Mouse (Mus musculus): ENCODE measurements around the gene Tmem25. TPM values are rescaled to one million over a fixed set of nuclear protein-coding genes. Genes with fewer than 3 reads are reported as not detected.
A peak's percentile ranks its signal among the peaks of the same experiment; 100 is the strongest.

Gene Tmem25
- polyA plus RNA-seq, 1 experiment from 2014 or later: 1.2 TPM

GRCm38 (mm10) chr9:44817522-44817921 is 18.4 kb upstream of the Tmem25 start:
- H3K27me3 ChIP-seq (ENCODE audit: control insufficient read depth, insufficient read depth, low read depth, low read length): no peaks in the 10 kb centered on the region
- no peak for ATAC-seq (ENCODE audit: low read depth)
- 88% methylated on average over 5 of the region's 5 CpGs for WGBS
- no peaks in the 10 kb centered on the region for H3K4me1 ChIP-seq (replicated peaks; ENCODE audit: control insufficient read depth, insufficient read depth, low read length)
- peaks cover 78% of the 10 kb centered on the region for H3K36me3 ChIP-seq (ENCODE audit: control insufficient read depth, insufficient read depth, low read length)
- H3K4me2 ChIP-seq (ENCODE audit: low read depth, low read length): no peak overlapping the region
- H3K4me3 ChIP-seq (ENCODE audit: low read length): no peak overlapping the region
- H3K27ac ChIP-seq (ENCODE audit: low read length): no peak overlapping the region
- no peak overlapping the region for H3K9ac ChIP-seq (ENCODE audit: low read length)
- no peaks in the 10 kb centered on the region for H3K9me3 ChIP-seq (ENCODE audit: control insufficient read depth, low read length)

- no peak for ATAC-seq (ENCODE audit: low read depth)
- Histone ChIP-seq H3K27me3 (ENCODE audit: control insufficient read depth, insufficient read depth, low read depth, low read length) (no peaks in the 10 kb centered on the region), H3K4me1 (replicated peaks; ENCODE audit: control insufficient read depth, insufficient read depth, low read length) (no peaks in the 10 kb centered on the region), H3K9me3 (ENCODE audit: control insufficient read depth, low read length) (no peaks in the 10 kb centered on the region), H3K4me3 (ENCODE audit: low read length) (no peak overlapping the region), H3K9ac (ENCODE audit: low read length) (no peak overlapping the region), H3K36me3 (ENCODE audit: control insufficient read depth, insufficient read depth, low read length) (peaks cover 72% of the 10 kb centered on the region), H3K27ac (ENCODE audit: low read length) (no peak overlapping the region), H3K4me2 (ENCODE audit: low read depth, low read length) (no peak overlapping the region)
- 89% methylated on average over 8 of the region's 8 CpGs for WGBS
These were observed 15.1 kb upstream of the Tmem25 start for GRCm38 (mm10) chr9:44814179-44814578.

GRCm38 (mm10) chr9:44810316-44810715 is 11.2 kb upstream of the Tmem25 start:
- 82% methylated on average over 10 of the region's 10 CpGs for WGBS
- H3K27me3 ChIP-seq (ENCODE audit: control insufficient read depth, insufficient read depth, low read depth, low read length): no peaks in the 10 kb centered on the region
- no peak overlapping the region for H3K27ac ChIP-seq (ENCODE audit: low read length)
- ATAC-seq (ENCODE audit: low read depth): no peak
- H3K9me3 ChIP-seq (ENCODE audit: control insufficient read depth, low read length): no peaks in the 10 kb centered on the region
- no peak overlapping the region for H3K4me3 ChIP-seq (ENCODE audit: low read length)
- H3K4me2 ChIP-seq (ENCODE audit: low read depth, low read length): no peak overlapping the region
- no peaks in the 10 kb centered on the region for H3K4me1 ChIP-seq (replicated peaks; ENCODE audit: control insufficient read depth, insufficient read depth, low read length)
- H3K9ac ChIP-seq (ENCODE audit: low read length): no peak overlapping the region
- H3K36me3 ChIP-seq (ENCODE audit: control insufficient read depth, insufficient read depth, low read length): peaks cover 61% of the 10 kb centered on the region

GRCm38 (mm10) chr9:44807778-44808177 is 8.7 kb upstream of the Tmem25 start:
- H3K4me1 ChIP-seq (replicated peaks; ENCODE audit: control insufficient read depth, insufficient read depth, low read length): no peaks in the 10 kb centered on the region
- no peak overlapping the region for H3K9ac ChIP-seq (ENCODE audit: low read length)
- no peak for ATAC-seq (ENCODE audit: low read depth)
- H3K27me3 ChIP-seq (ENCODE audit: control insufficient read depth, insufficient read depth, low read depth, low read length): no peaks in the 10 kb centered on the region
- no peak overlapping the region for H3K4me2 ChIP-seq (ENCODE audit: low read depth, low read length)
- H3K4me3 ChIP-seq (ENCODE audit: low read length): no peak overlapping the region
- WGBS: 94% methylated on average over 10 of the region's 10 CpGs
- peaks cover 49% of the 10 kb centered on the region for H3K36me3 ChIP-seq (ENCODE audit: control insufficient read depth, insufficient read depth, low read length)
- no peak overlapping the region for H3K27ac ChIP-seq (ENCODE audit: low read length)
- H3K9me3 ChIP-seq (ENCODE audit: control insufficient read depth, low read length): no peaks in the 10 kb centered on the region

GRCm38 (mm10) chr9:44807141-44807540 is 8.0 kb upstream of the Tmem25 start:
- ATAC-seq (ENCODE audit: low read depth): no peak
- H3K36me3 ChIP-seq (ENCODE audit: control insufficient read depth, insufficient read depth, low read length): peaks cover 44% of the 10 kb centered on the region
- no peak overlapping the region for H3K4me2 ChIP-seq (ENCODE audit: low read depth, low read length)

GRCm38 (mm10) chr9:44805536-44805935 is 6.4 kb upstream of the Tmem25 start:
- Histone ChIP-seq H3K9me3 (ENCODE audit: control insufficient read depth, low read length) (no peaks in the 10 kb centered on the region), H3K4me1 (replicated peaks; ENCODE audit: control insufficient read depth, insufficient read depth, low read length) (no peaks in the 10 kb centered on the region), H3K4me2 (ENCODE audit: low read depth, low read length) (no peak overlapping the region), H3K27me3 (ENCODE audit: control insufficient read depth, insufficient read depth, low read depth, low read length) (peaks cover 3% of the 10 kb centered on the region; the same call in 1 of the 2 replicates), H3K9ac (ENCODE audit: low read length) (no peak overlapping the region), H3K4me3 (ENCODE audit: low read length) (no peak overlapping the region), H3K27ac (ENCODE audit: low read length) (no peak overlapping the region), H3K36me3 (ENCODE audit: control insufficient read depth, insufficient read depth, low read length) (peaks cover 33% of the 10 kb centered on the region)
- no peak for ATAC-seq (ENCODE audit: low read depth)
- 89% methylated on average over 5 of the region's 5 CpGs for WGBS

More at GRCm38 (mm10) chr9:44807141-44807540, 8.0 kb upstream of the Tmem25 start:
- Histone ChIP-seq H3K4me3 (ENCODE audit: low read length) (no peak overlapping the region), H3K27me3 (ENCODE audit: control insufficient read depth, insufficient read depth, low read depth, low read length) (no peaks in the 10 kb centered on the region), H3K27ac (ENCODE audit: low read length) (no peak overlapping the region), H3K9me3 (ENCODE audit: control insufficient read depth, low read length) (no peaks in the 10 kb centered on the region), H3K4me1 (replicated peaks; ENCODE audit: control insufficient read depth, insufficient read depth, low read length) (no peaks in the 10 kb centered on the region), H3K9ac (ENCODE audit: low read length) (no peak overlapping the region)
- WGBS: 58% methylated on average over 5 of the region's 5 CpGs

- Histone ChIP-seq H3K4me1 (replicated peaks; ENCODE audit: control insufficient read depth, insufficient read depth, low read length) (peaks cover 2% of the 10 kb centered on the region), H3K9me3 (ENCODE audit: control insufficient read depth, low read length) (no peaks in the 10 kb centered on the region), H3K9ac (ENCODE audit: low read length) (no peak overlapping the region), H3K4me3 (ENCODE audit: low read length) (no peak overlapping the region), H3K27ac (ENCODE audit: low read length) (no peak overlapping the region), H3K27me3 (ENCODE audit: control insufficient read depth, insufficient read depth, low read depth, low read length) (peaks cover 3% of the 10 kb centered on the region; the same call in 1 of the 2 replicates), H3K36me3 (ENCODE audit: control insufficient read depth, insufficient read depth, low read length) (peaks cover 26% of the 10 kb centered on the region), H3K4me2 (ENCODE audit: low read depth, low read length) (no peak overlapping the region)
- no peak for ATAC-seq (ENCODE audit: low read depth)
- WGBS: 92% methylated on average over 10 of the region's 10 CpGs
These were observed 5.6 kb upstream of the Tmem25 start for GRCm38 (mm10) chr9:44804678-44805077.

GRCm38 (mm10) chr9:44802808-44803450 is 3.8 kb upstream of the Tmem25 start, which contains the start of gene Ttc36:
Gene Ttc36, minus strand, starts transcription at chr9:44803072.
- peak; percentile 39; the same call in 1 of the 2 replicates for ATAC-seq (ENCODE audit: low read depth)
- Histone ChIP-seq H3K9me3 (ENCODE audit: control insufficient read depth, low read length) (no peaks in the 10 kb centered on the region), H3K27me3 (ENCODE audit: control insufficient read depth, insufficient read depth, low read depth, low read length) (peaks cover 13% of the 10 kb centered on the region), H3K36me3 (ENCODE audit: control insufficient read depth, insufficient read depth, low read length) (peaks cover 16% of the 10 kb centered on the region), H3K4me1 (replicated peaks; ENCODE audit: control insufficient read depth, insufficient read depth, low read length) (peaks cover 6% of the 10 kb centered on the region), H3K4me2 (ENCODE audit: low read depth, low read length) (no peak within 1 kb of the TSS), H3K9ac (ENCODE audit: low read length) (no peak within 1 kb of the TSS), H3K4me3 (ENCODE audit: low read length) (no peak within 1 kb of the TSS), H3K27ac (ENCODE audit: low read length) (no peak within 1 kb of the TSS)
- WGBS: 55% methylated on average over 4 of the region's 4 CpGs

GRCm38 (mm10) chr9:44801669-44802068 is 2.6 kb upstream of the Tmem25 start:
- no peaks in the 10 kb centered on the region for H3K9me3 ChIP-seq (ENCODE audit: control insufficient read depth, low read length)
- H3K4me3 ChIP-seq (ENCODE audit: low read length): no peak overlapping the region
- H3K4me2 ChIP-seq (ENCODE audit: low read depth, low read length): no peak overlapping the region
- peaks cover 17% of the 10 kb centered on the region for H3K27me3 ChIP-seq (ENCODE audit: control insufficient read depth, insufficient read depth, low read depth, low read length)
- no peak overlapping the region for H3K27ac ChIP-seq (ENCODE audit: low read length)
- H3K4me1 ChIP-seq (replicated peaks; ENCODE audit: control insufficient read depth, insufficient read depth, low read length): peaks cover 6% of the 10 kb centered on the region
- H3K36me3 ChIP-seq (ENCODE audit: control insufficient read depth, insufficient read depth, low read length): peaks cover 12% of the 10 kb centered on the region
- H3K9ac ChIP-seq (ENCODE audit: low read length): no peak overlapping the region
- ATAC-seq (ENCODE audit: low read depth): no peak
- 72% methylated on average over 6 of the region's 6 CpGs for WGBS

Measured in lung, embryonic 16.5 days (tissue).